Mouse (Mus musculus): Measurements from ENCODE around the gene Ptcd3.
"Not testable (repeated sequence)": the region's sequence is repeated elsewhere in the genome, so short reads cannot be mapped to it uniquely, and the experiment has no call there.

Gene Ptcd3

DNA sequence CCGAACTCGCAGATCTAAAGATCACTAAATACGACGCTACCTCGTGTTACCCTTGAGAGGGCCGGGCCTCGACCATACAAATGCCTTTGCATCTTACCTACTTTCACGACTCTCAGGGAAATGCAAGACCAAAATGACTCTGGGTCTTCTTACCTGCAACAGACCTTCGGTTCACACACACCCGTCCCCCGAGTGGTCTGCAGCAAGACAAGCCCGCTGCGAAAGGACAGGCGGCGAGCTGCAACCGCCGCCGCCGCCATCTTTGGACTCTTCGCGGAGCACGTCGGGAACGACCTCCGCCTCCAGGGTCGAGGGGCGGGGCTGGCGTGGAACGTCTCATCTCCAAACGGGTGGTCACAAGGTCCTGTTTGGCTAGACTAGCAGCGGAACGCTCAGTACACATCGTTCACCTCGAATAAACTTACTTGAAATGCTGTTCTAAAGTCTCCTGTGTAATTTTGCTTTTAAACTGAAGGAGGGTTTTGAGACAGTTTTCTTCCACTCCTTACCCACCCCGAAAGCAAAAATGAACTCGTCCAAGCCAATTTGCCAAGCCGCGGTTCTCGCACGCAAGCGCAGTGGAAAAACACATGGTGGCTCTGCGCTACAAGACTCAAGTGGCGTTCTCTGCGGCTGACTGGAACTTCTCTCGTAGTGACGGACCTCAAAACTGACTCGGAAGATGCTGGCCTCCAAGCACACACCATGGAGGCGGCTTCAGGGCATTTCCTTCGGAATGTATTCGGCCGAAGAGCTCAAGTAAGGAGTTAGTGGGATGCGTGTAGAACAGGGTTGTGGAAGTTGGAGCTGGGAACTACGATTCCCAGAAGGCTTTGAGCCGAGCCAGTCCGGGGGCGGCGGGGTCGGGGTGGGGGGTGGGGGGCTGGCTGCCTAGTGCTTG lies at the start of gene Ptcd3, which contains the start of gene Polr1a:
Gene Ptcd3, minus strand, starts transcription at position 270 of the 901 bp plus-strand sequence.
Gene Polr1a, plus strand, starts transcription at position 573 of the 901 bp plus-strand sequence.
- DNase-seq, result peak; percentile 93

DNA sequence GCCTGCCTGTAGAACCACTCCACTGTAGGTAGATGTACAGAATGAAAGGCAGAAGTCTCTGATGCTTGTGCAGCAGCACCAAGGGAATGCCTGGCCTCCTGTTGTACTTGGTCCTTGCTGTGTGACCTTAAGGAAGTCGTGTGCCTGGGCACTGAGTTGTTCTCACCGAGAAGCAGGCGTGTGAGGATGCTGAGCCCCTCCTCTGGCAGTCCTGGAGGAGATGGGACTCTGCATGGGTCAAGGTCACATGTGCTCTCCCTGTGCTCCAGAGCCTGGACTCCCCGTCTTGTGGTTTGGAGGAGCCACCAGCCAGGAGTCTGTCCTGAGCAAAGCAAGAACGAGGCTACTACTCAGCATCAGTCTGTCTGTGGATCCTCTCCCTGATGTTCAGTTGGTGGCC lies 42.6 kb upstream of the Ptcd3 start:
- DNase-seq, result no peak

DNA sequence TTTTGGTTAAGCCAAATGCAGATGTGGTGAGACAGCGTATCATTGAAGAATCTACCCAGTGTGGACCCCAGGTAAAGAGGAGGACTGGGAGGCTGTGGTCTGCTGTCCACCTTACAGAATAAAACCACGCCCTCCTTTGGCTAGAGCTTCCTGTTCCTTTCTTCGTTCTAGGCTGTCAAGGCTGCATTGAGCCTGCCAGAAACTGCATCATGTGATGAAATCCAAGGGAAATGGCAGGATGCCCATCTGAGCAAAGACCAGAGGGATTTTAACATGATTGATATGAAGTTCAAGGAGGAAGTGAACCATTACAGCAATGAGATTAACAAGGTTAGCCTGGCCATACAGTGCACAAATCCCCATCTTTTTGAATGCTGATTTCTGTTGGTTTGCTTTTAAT lies 42.0 kb upstream of the Ptcd3 start:
- no peak for DNase-seq

DNA sequence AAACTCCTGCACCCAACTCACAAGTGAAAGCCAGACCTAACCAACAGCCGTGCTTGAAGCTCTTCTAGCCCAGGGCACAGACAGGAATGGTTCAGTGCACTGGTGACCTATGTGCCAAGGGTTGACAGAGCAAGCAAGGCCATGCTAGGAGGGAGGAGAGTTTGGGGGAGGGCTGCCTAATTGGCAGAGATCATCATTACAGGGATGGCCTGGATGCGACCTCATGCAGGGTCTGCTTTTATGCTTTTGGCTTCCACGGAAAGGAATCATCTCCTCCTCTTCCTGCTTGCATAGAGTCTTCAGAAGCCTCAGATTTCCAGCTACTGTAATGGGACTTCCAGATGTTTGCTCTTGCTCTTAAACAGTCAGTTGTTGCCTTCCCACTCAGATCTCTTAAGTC lies 41.2 kb upstream of the Ptcd3 start:
- DNase-seq, result no peak

DNA sequence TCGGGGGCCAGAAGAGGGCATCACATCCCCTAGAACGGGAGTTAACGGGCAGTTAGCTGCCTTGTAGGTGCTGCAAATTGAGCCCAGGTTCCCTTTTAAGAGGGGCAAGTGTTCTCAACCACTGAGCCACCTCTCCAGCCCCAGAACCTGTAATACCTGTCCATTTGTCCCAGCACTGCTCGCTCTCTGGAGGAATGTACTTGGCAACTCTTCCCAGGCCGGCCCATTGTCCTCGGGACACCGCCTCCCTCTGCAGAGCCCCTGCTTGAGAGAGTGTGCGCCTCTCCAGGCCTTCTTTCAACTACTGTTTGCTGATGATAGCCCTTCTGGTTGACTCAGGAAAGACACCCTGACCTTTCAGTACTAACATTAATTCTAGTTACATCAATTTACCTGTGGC lies 37.6 kb upstream of the Ptcd3 start:
- no peak for DNase-seq

DNA sequence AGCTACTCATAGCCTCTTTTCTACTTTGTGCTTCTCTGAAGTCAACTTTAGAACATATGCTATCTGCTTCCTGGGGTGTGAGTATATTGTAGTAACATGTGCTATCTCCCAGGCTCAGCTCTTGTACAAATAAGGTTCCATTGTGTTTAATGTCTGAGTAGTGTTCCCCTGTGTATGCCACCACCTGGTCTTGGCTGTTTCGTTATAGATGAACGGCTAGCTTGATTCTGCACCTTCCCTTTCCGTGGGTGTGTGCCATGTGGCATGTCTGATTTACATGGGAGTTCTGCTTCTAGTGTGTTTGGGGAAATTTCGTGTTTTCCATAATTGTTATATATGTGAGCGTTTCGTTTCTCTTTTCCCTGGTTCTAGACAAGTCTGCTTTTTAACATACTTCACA lies 36.6 kb upstream of the Ptcd3 start:
- DNase-seq, result no peak

DNA sequence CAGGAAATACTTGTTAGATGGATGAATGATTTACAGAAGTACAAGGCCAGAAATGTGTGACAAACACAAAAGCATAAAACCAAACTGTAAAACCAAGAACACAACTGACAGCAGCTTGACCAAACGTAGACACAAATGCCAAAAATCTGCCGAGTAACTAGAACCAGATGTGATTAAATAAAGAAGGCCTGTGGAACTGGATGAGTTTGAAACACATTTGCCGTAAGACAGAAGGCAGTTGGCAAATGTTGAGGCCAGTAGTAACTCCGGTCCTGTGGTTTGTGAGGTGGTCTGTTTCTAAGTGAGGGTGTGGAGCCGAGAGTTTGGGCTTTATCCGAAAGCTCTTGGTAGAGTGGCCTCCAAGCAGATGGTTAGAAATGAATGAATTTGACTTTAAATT lies 32.4 kb upstream of the Ptcd3 start:
- no peak for DNase-seq

DNA sequence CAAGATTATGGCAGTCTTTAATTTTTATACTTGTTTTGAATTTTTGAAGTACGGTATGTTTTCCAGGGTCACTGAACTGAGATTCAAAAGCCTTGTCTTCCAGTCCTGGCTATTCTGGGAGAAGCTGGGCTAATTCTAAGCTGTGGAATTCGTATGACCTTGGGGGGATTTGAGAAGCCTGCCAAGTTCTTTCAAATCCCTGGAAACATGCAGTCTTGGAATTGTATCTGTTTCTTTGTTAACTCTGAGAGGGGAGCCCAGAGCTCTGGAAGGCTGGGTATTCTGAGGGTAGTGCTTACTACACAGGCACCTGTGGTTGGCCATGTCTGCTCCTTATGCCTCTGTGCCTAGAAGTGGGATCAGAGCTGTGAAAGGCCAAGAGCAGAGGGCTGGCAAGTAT lies 27.2 kb upstream of the Ptcd3 start:
- DNase-seq, result no peak

DNA sequence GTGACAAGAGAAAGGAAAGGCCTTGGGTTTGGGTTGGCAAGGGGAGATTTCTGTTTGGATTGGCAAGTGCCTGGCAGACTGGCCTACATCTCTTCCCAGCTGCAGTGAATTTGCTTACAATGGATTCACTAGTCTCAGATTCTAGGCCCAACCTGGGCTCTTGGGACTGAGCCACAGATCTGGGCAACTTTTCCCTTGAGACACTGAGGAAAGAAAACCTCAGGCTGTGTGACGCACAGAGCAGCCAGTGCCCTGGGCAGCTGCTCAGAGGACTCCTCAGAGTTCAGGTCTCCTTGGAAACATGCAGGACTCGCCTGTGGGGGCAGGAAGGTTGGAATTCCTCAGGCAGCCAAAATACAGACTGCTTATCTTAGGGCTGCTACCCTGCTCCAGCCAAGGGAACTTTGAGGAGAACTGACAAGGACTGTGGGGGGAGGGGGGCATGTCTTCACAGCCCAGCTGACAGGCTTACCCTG lies 25.6 kb upstream of the Ptcd3 start:
- no peak for DNase-seq

DNA sequence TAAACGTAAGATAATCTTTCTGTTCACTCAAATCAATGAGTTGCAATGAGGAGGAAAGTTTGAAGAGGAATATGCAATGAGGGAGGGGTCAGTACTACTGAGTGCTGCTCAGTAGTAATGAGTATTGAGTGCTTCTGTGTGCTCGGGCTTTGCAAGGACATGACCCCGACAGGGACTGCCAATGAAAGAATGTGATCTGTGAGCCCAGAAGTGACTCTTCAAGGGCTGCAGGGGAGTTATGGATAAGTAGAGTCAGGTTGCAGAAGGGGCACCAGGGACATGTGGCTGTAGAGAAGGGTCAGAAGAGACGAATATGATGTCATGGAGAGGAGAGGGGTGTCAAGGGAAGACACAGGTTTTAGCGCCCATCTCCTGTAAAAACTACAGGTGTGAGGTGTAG lies 23.8 kb upstream of the Ptcd3 start:
- no peak for DNase-seq

DNA sequence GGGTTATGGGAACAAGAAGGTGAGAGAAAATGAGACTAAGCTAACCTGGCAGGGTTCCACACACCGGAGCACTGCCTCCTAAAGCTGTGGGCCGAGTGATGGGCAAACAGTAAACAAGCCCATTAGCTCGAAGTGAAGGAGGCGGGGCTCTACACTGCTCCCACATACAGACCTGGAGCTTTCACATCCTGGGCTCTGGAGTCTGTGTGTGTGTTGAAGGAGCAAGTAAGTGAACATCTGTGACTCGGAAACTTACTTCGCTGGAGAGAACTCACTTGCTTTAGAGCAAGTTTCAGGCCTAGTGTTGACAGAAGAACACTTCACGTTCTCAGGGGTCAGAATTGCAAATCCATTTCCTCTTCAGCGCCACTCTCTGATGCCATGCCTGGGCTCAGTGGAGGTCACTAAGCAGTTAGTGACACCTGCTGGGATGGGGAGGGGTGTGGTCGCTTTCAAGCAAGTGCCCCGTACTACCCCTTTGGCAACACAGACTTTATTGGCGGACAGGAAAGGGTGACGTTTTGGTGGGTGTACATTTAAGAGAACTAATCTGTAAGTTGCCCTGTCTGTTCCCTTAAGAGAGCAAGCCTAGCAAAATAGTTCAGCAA lies 22.4 kb upstream of the Ptcd3 start:
- no peak for DNase-seq

DNA sequence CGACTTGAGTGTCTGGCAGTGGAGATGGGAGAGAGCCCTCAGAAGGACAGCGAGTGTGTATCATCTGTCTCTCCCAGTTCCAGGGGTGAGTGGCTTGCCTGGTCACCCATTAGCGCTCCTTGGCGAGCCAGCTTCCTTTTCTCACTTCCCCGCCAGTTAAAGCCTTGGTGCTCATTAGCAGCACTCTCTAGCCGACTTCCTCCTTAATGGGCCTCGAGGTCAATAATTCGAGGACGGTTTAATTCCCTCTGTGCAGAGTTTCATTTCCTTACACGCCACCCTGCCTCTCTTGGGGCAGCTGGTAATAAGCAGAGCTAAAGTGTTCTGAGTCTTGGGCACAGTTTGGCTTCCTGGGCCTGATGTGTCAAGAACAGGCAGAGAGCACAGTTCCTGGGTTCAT lies 21.5 kb upstream of the Ptcd3 start:
- no peak for DNase-seq

DNA sequence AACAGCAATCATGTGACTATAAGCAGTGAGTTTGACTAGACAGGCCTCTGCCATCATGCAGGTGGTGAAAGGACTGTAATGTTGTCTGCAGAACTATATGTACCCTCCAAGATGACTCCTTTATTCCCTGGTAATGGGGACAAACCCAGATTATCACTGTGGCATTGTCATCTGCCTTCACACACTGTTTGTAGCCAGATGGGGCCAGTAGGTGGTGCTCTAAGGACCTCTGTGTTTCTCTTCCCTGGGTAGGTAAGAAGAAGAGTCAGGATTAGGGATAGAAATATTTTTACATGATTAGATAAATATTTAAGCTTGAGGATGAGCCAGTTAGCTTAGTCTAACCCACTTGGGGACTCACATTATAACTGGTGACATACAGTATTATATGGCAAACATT lies 19.4 kb upstream of the Ptcd3 start:
- DNase-seq, result peak; percentile 58

DNA sequence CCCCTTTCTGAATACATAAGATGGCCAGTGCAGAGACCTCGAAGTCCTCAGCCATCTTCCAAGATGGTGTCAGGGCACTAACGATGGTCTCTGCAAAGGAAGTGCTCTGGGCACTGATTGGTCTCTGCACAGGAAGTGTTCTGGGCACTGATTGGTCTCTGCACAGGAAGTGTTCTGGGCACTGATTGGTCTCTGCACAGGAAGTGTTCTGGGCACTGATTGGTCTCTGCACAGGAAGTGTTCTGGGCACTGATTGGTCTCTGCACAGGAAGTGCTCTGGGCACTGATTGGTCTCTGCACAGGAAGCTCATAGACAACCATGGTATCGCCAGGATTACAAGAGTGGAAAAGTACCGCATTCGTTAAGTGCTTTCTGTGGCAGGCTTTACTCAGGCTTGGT lies 16.7 kb upstream of the Ptcd3 start:
- not testable (repeated sequence) for DNase-seq

DNA sequence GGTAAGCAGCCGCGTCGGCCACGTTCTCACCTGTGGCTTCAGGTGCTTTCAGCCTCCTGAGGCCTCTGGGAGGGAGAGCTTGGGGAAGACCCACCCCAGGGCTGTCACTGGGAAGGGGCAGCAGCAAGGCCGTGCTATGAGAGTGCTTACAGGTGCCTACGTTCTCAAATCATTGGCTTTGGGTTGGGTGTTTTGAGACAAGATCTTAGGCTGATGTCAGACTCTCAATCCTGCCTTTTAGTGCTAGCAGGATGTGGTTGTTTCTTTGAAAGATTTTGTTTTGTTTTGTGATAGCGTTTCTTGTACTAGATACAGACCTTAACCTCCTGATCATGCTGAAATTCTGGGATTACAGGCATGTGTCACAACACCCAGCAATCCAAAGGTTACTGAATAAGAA lies 12.2 kb upstream of the Ptcd3 start:
- no peak for DNase-seq

DNA sequence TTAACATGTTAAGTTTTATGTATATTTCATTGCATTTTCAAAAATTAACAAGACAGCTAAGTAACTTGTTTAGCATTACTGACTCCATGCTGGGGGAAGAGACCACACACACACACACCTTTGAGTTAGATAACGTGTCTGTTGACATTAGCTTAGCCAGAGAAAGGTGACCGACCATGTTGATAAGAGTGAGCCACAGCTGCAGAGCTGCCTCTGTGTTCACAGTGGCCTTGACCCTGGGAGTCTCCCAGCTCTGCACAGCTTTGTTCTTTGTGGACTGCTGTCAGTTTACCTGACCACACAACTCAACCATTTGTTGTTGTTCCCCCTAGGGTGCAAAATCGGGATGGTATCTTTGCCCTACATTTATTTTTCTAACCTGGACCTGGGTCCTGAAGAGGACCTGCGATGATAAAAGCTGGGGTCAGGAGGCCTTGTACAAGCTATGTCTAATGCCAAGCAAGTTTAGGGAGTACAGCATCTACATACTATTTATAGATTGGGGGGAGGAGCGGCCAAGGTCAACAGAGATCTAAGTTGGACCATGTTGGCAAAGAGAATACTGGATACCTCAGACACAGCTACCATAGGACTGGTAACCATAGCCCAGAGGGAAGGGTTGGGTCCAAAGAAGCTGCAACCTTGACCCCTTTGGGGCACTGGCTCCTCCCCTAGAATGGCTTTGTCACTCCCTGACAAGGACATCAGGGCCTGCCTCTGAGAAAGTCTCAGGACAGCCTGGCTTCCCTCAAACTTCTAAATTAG lies 3.3 kb upstream of the Ptcd3 start:
- no peak for DNase-seq

DNA sequence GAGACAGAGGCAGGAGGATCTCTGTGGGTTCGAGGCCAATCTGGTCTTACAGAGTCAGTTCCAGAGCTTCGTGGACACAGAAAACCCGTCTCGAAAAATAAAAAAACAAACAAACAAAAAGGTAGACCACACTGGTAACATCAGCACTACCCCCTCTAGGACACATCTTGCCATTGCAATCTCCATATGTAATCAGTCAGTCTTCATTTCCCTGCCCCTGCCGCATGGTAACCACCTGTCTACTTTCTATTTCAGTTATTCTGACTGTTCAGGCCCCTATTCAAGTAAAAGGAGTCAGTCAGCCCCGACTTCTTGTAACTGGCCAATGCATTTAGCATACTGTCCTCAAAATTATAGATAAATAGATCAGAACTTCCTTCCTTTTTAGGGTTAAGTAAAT lies 1.3 kb upstream of the Ptcd3 start:
- DNase-seq, result no peak

DNA sequence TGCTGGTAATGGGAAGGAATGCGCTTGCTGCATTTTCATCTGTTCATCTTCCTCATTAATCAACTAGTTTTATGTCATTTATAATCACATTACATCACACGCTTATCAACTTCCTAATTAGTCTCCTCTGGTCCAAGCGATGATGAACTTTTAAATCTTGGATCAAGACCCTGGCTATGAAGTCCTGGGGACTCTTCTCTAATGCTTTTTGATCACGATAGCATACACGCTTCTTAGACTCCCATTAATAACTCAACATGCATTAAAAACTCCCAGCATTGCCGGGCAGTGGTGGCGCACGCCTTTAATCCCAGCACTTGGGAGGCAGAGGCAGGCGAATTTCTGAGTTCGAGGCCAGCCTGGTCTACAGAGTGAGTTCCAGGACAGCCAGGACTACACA lies 834 bp upstream of the Ptcd3 start:
- DNase-seq, result no peak

DNA sequence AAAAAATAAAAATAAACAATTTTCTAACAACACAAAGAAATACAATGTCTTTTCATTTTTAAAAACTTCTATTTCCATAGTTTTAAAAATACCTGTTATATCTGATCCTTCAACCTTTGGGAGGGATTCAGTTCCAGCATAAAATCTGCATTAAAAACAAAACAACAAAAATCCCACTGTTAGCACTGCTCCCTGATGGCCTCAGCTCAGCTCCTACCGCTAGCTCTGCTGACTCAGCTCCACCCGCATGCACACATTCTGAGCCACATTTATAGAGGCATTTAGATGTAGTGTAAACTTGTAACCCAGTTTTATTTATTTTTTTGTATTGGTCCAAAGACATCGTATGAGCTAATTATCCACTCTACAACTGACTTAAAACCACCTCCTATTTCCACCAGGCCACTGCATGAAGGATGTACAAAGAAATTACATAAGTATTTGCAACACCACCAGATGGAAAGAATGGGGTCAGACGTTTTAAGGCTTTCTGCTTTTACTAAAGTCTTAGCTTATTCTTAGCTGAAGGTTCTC lies 781 bp downstream of the Ptcd3 start:
- no peak for DNase-seq

DNA sequence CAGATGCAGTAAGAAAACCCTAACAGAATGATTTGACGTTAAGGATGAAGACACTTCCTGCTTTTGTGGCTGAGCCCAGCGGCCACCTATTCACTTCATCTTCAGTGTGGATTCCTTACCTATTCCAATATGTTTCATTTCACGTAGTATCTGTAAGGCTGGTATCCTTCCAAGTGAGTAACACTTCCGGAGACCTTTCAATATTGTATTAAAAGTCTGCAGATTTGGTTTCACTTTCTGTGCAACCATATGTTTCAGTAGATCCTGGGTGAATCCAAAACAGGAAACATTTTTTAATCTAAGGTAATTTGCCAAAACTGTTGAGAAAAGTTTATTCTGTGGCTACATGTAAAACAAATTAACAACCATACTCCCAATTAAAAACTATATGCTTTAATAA lies 15.3 kb downstream of the Ptcd3 start:
- DNase-seq, result no peak

DNA sequence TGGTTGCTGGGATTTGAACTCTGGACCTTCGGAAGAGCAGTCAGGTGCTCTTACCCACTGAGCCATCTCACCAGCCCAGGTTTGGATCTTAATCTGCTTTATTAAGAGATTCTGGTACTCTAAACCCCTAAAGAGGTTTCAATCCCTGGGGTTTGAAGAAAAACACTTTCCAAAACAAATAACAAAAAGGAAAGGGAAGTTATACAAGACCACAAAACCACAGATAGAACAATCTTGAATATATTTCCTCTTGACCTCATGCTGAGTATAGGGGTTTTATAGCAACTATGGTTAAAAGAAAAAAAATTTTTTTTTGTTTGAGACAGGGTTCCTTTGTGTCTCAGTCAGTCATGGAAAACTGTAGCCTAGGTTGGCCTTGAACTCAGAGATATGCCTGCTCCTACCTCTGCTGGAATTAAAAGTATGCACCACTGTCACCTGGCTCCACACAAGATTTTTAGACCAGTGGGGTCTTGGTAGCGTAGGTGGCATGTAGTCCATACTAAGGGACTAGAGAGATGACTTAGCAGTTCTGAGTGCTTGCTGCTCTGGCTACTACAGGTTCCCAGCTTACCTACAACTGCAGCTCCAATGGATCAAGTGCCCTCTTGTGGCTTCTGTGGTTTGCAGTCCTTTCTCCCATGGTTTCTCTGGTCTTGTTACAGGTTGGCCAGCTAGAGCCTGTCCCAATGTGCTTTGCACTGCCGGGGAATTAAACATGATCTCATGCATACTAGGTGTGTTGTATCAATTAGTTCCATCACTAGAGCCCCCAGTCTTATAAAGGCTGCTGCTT lies 30.4 kb downstream of the Ptcd3 start:
- DNase-seq, result no peak

DNA sequence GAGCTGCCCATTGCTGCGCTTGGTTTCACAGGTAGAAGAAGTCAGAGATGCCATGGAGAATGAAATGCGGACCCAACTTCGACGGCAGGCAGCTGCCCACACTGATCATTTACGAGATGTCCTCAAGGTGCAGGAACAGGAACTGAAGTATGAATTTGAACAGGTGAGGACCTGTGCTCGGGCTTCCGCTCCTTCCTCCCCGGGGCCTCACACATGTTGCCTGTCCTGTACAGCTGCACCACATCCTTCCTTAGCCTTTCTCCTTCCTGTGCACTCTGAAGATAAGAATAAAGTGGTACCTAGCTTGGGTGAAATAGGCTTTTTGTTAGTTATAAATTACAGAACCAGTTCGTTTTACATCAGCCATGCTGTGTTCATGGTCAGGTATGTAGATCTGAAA lies 37.2 kb downstream of the Ptcd3 start:
- no peak for DNase-seq

DNA sequence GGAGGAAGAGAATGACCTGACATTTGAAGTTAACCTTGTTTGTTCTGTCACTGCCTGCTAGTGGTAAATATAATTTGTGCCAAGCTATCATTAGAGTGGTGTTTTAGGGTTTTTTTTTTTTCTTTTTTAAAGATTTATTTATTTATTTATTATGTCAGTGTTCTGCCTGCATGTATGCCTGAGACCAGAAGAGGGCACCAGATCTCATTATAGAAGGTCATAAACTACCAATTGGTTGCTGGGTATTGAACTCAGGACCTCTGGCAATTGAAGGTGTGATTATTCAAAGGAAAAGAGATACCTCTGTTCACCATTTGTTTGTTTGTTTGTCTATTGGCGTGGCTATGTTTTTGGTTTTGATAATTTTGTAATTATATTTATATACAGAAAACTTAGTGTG lies 39.7 kb downstream of the Ptcd3 start:
- no peak for DNase-seq

Data from right cerebral cortex, postnatal 4 days (tissue).